Mouse (Mus musculus): Measurements from ENCODE around the gene Arhgap4.

DNA sequence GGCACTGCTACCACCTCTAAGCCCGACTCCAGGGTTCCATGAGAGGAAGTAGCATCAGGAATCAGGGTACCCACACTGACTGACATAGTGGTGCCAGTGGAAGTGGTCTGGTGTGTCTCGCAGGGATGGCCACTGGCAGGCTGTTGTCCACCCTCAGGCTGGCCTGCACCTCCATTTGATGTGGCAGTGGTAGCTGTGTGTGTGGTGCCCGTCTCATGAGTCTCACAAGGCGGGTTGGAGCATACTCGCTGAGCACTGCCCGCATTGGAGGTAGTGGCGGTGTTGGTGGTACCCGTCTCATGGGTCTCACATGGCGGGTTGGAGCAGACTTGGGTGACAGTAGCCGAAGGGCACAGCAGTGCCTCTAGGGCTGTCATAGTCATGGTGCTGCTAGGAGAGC is 27.7 kb upstream of the Arhgap4 start:
- no peak for TF ChIP-seq CTCF (IDR thresholded peaks at IDR 0.05; ENCODE audit: low read depth, low read length)
- TF ChIP-seq GATA1 (IDR thresholded peaks at IDR 0.05; ENCODE audit: borderline replicate concordance, low read length): no peak
- no peak for TF ChIP-seq POLR2AphosphoS5 (IDR thresholded peaks at IDR 0.05; ENCODE audit: insufficient replicate concordance, low read depth, low read length)
- TF ChIP-seq TAL1 (conservative IDR thresholded peaks at IDR 0.05; ENCODE audit: low read depth, low read length): no peak
- no peak for TF ChIP-seq GATA2 (IDR thresholded peaks at IDR 0.05; ENCODE audit: borderline replicate concordance, low read depth, low read length)
